Mouse (Mus musculus) small intestine, adult 2 months (tissue): ENCODE results near the gene Igsf11.

Source experiments
- CTCF ChIP-seq: fragments of 200-500 bp; IDR thresholded peaks from 2 replicates; pipeline ENCODE4 v1.5.1; 2012; ENCODE audit warnings: low read depth, mild to moderate bottlenecking, control low read depth, inconsistent platforms, low read length, moderate library complexity, mixed read lengths; ENCODE audit not compliant: insufficient replicate concordance, insufficient read length; ENCODE audit errors: extremely low read depth
- POLR2A ChIP-seq: fragments of 200-500 bp; IDR thresholded peaks from 2 replicates; pipeline ENCODE4 v1.6.1; 2012; ENCODE audit warnings: low read depth, mild to moderate bottlenecking, control low read depth, inconsistent platforms, low read length, moderate library complexity

DNA sequence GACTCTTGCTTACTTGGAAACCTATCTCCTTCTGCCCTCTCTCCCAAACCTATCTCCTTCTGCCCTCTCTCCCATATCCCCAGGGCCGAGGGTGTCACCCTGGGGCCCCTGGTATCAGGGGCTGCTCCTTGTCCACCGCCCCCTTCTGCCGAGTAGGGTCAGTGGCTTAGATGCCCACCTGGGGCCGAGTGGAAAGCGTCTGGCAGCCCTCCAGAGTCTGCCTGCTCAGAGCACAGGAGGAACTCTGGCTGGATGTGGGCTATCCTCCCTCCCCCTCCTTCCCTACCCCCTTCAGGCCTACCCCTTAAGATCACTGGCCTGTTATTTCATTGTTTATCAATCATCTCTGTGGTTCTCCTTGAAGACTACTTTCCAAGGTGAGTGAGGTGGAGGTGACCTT lies 88.1 kb downstream of the Igsf11 start:
- no peak for TF ChIP-seq POLR2A
- TF ChIP-seq CTCF, result no peak
